Mouse (Mus musculus) ES-E14 (cell line): ENCODE measurements around the gene Slc17a5.

Experiments used
- CHD2 ChIP-seq: IDR thresholded peaks from 2 replicates; pipeline ENCODE4 v1.6.1; 2014; ENCODE audit warnings: mild to moderate bottlenecking, low read depth, low read length, inconsistent platforms
- HCFC1 ChIP-seq: IDR thresholded peaks from 2 replicates; pipeline ENCODE4 v1.6.1; 2012; ENCODE audit warnings: low read length, inconsistent platforms, borderline replicate concordance; ENCODE audit not compliant: insufficient read depth
- MAFK ChIP-seq: IDR thresholded peaks from 2 replicates; pipeline ENCODE4 v1.6.1; 2014; ENCODE audit warnings: mild to moderate bottlenecking, low read depth, low read length, inconsistent platforms; ENCODE audit not compliant: insufficient read depth
- ZC3H11A ChIP-seq: IDR thresholded peaks from 2 replicates; pipeline ENCODE4 v1.6.1; 2012; ENCODE audit warnings: low read depth, mild to moderate bottlenecking, inconsistent platforms, low read length, borderline replicate concordance
- ZNF384 ChIP-seq: IDR thresholded peaks from 2 replicates; pipeline ENCODE4 v1.6.1; 2012; ENCODE audit warnings: low read depth, low read length, inconsistent platforms

- TF ChIP-seq ZNF384: no peak
- TF ChIP-seq HCFC1: no peak
- TF ChIP-seq CHD2: no peak
- no peak for TF ChIP-seq MAFK
- TF ChIP-seq ZC3H11A: no peak
These were observed 30.8 kb downstream of the Slc17a5 start for GRCm38 (mm10) chr9:78557041-78557440.
